Mouse (Mus musculus) testis, adult 2 months (tissue): ENCODE measurements around the gene Psmg4.

ENCODE experiments used
- CTCF ChIP-seq: fragments of 200-500 bp; IDR thresholded peaks from 2 replicates; pipeline ENCODE4 v1.5.1; 2012; ENCODE audit warnings: low read depth, mild to moderate bottlenecking, inconsistent platforms, low read length, moderate library complexity; ENCODE audit not compliant: control insufficient read depth, insufficient read depth, insufficient replicate concordance
- POLR2A ChIP-seq: fragments of 200-500 bp; IDR thresholded peaks from 2 replicates; pipeline ENCODE4 v1.6.1; 2012; ENCODE audit warnings: low read depth, mild to moderate bottlenecking, inconsistent platforms, low read length, moderate library complexity; ENCODE audit not compliant: control insufficient read depth

GRCm38 (mm10) chr13:34119406-34119805 is 43.4 kb upstream of the Psmg4 start:
- no peak for TF ChIP-seq POLR2A
- no peak for TF ChIP-seq CTCF
